Mouse (Mus musculus): ENCODE results near the gene Endog. TPM values are rescaled to one million over a fixed set of nuclear protein-coding genes. Genes with fewer than 3 reads are reported as not detected.
"Not testable (repeated sequence)": the region's sequence is repeated elsewhere in the genome, so short reads cannot be mapped to it uniquely, and the experiment has no call there.

Endog gene
- total RNA-seq, 2 experiments from 2014 or later = 18.6 to 23.3 TPM

DNA sequence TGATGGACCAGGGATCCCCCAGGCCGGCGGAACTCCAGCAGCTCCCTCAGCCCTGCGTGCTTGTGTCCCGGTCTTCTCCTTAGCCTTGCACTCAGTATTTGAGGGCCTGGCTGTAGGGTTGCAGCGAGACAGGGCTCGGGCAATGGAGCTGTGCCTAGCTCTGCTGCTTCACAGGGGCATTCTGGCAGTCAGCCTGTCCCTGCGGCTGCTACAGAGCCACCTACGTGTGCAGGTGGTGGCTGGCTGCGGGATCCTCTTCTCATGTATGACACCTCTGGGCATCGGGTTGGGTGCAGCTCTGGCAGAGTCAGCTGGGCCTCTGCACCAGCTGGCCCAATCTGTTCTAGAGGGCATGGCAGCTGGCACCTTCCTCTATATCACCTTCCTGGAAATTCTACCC, 11.4 kb upstream of the Endog start:
- intact Hi-C loops (cut with DNase I) = loop anchor here (5.0 kb wide), 2 partner anchors 33 to 83 kb away; partner anchors contain the start of gene Pkn3
- DNase-seq (ENCODE audit: extremely low spot score in 1 of 2, low spot score in 2 of 2) = not testable (repeated sequence)

- DNase-seq (ENCODE audit: extremely low spot score in 1 of 2, low spot score in 2 of 2) = no peak
- intact Hi-C loops (cut with DNase I) = loop anchor here (5.0 kb wide), 2 partner anchors 35 to 85 kb away; partner anchors contain the start of gene Pkn3
Observed at GRCm38 (mm10) chr2:30161809-30162208, 9.5 kb upstream of the Endog start.

GRCm38 (mm10) chr2:30164340-30164932, 6.9 kb upstream of the Endog start:
- no peak for DNase-seq (ENCODE audit: extremely low spot score in 1 of 2, low spot score in 2 of 2)
- intact Hi-C loops (cut with DNase I) = loop anchor here (5.0 kb wide), 2 partner anchors 37 to 87 kb away; partner anchors contain the start of gene Pkn3

GRCm38 (mm10) chr2:30166677-30167076, 4.6 kb upstream of the Endog start:
- intact Hi-C loops (cut with DNase I) = no loop called here
- no peak for DNase-seq (ENCODE audit: extremely low spot score in 1 of 2, low spot score in 2 of 2)

- DNase-seq (ENCODE audit: extremely low spot score in 1 of 2, low spot score in 2 of 2) = no peak
- intact Hi-C loops (cut with DNase I) = no loop called here
Observed at GRCm38 (mm10) chr2:30171997-30172382, 697 bp downstream of the Endog start.

- DNase-seq (ENCODE audit: extremely low spot score in 1 of 2, low spot score in 2 of 2) = no peak
- intact Hi-C loops (cut with DNase I) = no loop called here
Observed at GRCm38 (mm10) chr2:30173541-30174240, 2.4 kb downstream of the Endog start.

- no peak for DNase-seq (ENCODE audit: extremely low spot score in 1 of 2, low spot score in 2 of 2)
- intact Hi-C loops (cut with DNase I) = no loop called here
Observed at GRCm38 (mm10) chr2:30175897-30176296, 4.6 kb downstream of the Endog start.

DNA sequence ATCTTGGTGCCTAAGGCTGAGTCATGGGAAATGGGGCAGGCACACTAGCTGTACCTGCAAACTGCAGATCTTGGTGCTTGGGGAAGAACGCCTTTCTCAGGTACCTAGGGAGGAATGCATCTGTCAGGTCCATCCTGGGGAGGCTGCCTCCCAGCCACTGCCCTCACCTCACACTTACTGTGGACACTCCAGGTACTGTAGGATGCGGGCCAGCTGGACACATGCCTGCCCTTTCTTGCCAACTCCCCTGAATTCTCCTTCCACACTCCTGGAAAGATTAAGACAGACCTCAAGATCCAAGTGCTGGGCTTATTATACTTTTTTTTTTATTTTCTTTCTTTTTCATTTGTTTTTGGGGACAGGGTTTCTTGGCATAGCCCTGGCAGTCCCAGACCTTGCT, 5.3 kb downstream of the Endog start:
- intact Hi-C loops (cut with DNase I) = no loop called here

DNA sequence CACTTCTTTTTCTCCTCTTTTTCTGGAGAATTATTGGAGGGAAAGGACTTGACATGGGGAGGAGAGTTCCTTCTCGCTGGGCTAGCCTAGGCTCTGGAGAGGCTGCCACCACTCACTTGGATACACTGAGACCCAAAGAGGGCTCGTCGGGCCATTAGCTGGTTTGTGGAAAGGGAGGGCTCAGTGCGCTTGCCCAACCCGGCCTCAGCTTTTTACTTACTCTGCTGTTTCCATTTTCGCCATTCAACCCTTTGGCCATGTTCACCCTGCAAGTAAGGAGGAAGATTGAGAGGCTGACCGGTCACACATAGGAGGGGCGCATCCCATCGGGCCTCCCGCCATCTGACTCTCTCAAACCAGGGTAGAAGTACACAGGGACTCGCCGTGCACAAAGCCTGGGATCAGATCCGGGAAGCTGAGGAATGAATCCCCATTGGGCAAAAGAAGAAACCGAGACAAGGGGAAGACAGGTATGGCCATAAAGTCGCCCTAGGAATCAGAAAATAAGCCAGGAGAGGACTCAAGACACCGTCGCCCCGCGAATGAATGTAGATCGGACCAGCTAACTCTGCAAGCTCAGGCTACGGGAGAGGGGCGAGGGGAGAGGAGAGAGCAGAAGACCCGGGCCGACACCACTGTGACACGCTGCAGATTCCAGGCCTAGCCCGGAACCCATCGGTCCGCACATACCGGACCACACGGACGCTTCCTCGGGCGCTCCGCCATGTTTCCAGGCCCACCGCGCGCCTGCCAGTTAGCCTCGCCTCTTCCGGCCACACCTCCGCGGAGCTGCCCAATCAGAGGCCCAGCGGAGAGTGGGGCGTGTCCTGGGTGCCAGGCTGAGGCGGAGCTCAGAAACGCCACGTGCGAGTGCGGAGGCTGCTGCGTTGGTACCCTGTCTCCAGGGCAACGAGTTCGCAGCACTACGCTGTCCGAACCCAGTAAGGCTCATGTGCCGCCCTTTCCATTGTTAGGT, 6.7 kb downstream of the Endog start, which contains the start of gene Spout1:
Spout1 (minus strand) TSS at position 760 of the 976 bp plus-strand sequence.
- intact Hi-C loops (cut with DNase I) = no loop called here

More for the DNA sequence above, 5.3 kb downstream of the Endog start:
- DNase-seq (ENCODE audit: extremely low spot score in 1 of 2, low spot score in 2 of 2) = no peak

DNA sequence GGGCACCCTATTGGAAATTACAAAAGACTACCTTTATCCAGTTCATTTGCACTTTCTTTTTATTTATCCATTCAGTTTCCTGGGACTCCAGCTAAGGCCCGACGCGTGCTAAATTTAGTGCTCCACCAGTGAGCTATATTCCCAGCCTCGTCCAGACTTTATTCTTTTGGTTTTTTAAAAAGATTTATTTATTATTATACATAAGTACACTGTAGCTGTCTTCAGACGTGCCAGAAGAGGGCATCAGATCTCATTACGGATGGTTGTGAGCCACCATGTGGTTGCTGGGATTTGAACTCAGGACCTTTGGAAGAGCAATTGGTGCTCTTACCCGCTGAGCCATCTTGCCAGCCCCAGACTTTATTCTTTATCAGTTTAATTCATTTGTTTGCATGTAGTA, 7.4 kb downstream of the Endog start:
- intact Hi-C loops (cut with DNase I); DNase-seq (ENCODE audit: extremely low spot score in 1 of 2, low spot score in 2 of 2): not testable (repeated sequence)

More for the DNA sequence above, 6.7 kb downstream of the Endog start, which contains the start of gene Spout1:
- DNase-seq (ENCODE audit: extremely low spot score in 1 of 2, low spot score in 2 of 2) = peak; percentile 95 to 99

DNA sequence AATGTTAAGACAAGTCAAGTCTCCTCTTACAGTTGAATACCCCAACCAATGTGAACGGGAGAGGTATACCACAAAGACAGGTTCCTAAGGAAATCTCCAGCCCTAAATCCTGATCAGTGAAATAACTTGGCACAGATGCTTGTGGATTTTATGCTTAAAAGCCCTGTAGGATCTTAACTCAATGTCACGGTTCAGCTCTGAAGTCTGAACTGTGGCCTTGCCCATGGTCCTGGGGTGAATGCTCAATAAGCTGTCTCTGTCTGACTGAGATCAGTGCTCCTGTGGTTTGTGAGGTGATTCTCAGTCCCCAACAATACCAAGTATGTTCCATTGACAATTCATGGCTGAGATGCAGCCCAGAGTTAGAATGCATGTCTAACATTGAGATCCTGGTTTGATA, 11.1 kb downstream of the Endog start:
- DNase-seq (ENCODE audit: extremely low spot score in 1 of 2, low spot score in 2 of 2) = no peak
- intact Hi-C loops (cut with DNase I) = loop anchor here (5.0 kb wide), 1 partner anchor 85 kb away; the partner anchor contains the start of gene Phyhd1

DNA sequence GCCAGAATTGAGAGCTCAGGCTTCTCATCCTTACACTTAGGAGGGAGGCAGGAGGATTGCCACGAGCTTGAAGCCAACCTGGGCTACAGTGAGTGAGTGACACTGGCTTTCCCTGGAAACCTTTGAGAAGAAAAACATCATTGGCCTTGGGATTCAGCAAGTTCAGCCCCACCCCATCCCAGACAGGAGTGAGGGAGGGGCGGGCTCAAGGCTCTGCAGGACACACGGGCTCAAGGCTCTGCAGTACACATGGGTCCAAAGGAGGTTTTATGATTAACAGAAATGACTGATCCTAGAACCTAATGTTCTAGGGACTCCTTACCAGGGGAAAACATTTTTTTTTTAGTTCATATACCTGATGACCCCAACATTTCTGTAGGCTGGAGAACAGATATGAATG, 12.4 kb downstream of the Endog start:
- DNase-seq (ENCODE audit: extremely low spot score in 1 of 2, low spot score in 2 of 2) = no peak
- intact Hi-C loops (cut with DNase I) = loop anchor here (5.0 kb wide), 1 partner anchor 84 kb away; the partner anchor contains the start of gene Phyhd1

GRCm38 (mm10) chr2:30185276-30185675, 14.0 kb downstream of the Endog start:
- intact Hi-C loops (cut with DNase I) = no loop called here
- no peak for DNase-seq (ENCODE audit: extremely low spot score in 1 of 2, low spot score in 2 of 2)

DNA sequence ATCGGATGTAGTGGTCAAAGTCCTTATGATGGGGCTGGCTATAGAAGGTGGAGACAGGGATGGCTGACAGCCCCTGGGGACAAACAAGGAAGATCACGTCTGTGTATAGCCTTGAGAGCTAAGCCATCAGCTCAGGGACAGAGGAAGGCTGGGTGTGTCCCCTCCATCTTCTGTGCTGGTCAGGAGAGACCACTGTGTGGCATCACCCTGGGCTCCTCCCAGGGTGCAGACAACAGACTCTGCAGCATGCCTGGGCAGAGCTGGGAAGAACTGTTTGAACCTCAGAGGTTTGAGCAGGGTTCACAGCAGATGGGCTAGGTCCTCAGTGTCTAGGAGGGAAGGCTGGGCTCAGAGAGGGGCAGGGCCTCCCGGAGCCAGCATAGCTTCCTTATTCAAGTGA, 14.4 kb downstream of the Endog start:
- intact Hi-C loops (cut with DNase I) = no loop called here
- DNase-seq (ENCODE audit: extremely low spot score in 1 of 2, low spot score in 2 of 2) = no peak

- intact Hi-C loops (cut with DNase I) = no loop called here
- DNase-seq (ENCODE audit: extremely low spot score in 1 of 2, low spot score in 2 of 2) = no peak
Observed at GRCm38 (mm10) chr2:30191790-30192580, 20.7 kb downstream of the Endog start.

DNA sequence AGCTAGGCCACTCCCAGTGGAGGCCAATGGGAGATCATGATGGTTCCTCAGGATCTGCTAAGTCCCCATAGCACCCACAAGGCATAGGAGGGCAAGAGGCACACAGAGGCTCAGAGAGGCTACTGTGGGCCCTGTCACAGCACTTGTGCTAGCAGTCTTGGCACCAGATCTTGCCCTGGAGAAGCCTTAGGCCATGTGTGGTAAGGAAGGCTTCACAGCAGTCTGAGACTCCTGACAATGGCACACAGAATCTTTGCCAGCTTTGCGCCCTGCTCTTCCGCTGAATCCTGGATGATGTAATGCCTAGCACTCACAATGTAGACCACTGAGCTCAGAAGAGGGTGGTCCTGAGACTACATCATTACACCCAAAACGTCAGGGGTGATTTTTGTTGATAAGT, 23.4 kb downstream of the Endog start:
- intact Hi-C loops (cut with DNase I) = no loop called here
- DNase-seq (ENCODE audit: extremely low spot score in 1 of 2, low spot score in 2 of 2) = no peak

GRCm38 (mm10) chr2:30198021-30198420, 26.7 kb downstream of the Endog start:
- intact Hi-C loops (cut with DNase I) = no loop called here
- DNase-seq (ENCODE audit: extremely low spot score in 1 of 2, low spot score in 2 of 2) = no peak

DNA sequence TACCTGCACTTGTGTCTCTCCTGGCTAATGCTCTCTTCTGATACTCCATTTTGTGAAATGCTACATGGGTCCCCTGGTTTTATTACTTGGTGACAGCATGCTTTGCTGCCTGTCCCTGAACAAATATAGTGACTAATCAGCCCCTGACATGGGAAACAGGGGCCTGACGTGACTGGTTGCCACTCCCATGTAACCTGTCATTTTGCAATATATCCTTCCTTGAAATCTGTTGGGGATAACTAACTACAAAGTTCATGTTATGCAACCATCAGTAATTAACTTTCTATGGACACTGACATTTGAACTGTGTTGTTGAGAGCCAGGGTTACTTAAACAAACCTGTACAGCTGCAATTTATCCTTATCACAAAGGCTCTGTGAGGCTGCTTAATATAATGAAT, 28.7 kb downstream of the Endog start:
- intact Hi-C loops (cut with DNase I) = no loop called here
- DNase-seq (ENCODE audit: extremely low spot score in 1 of 2, low spot score in 2 of 2) = no peak
